Mouse (Mus musculus) NIH3T3 (cell line): ENCODE results near the gene Lonp2.

Experiments used
- DNase-seq: peaks from one replicate; pipeline ENCODE4 v3.0.0-alpha.2; 2012; ENCODE audit warnings: low read depth

Lonp2 gene

GRCm38 (mm10) chr8:86623911-86624731 is at the start of gene Lonp2:
Lonp2 (plus strand) TSS chr8:86624043.
- peak; percentile 98 for DNase-seq

GRCm38 (mm10) chr8:86577547-86577946 is 46.3 kb upstream of the Lonp2 start:
- no peak for DNase-seq

GRCm38 (mm10) chr8:86578076-86578475 is 45.8 kb upstream of the Lonp2 start:
- DNase-seq = peak; percentile 44

- no peak for DNase-seq
Observed at GRCm38 (mm10) chr8:86578693-86579092, 45.1 kb upstream of the Lonp2 start.

GRCm38 (mm10) chr8:86580458-86580857 is 43.4 kb upstream of the Lonp2 start, which contains the start of gene Abcc12:
Abcc12 (minus strand) TSS chr8:86580686.
- DNase-seq = no peak

- DNase-seq = peak; percentile 46
Observed at GRCm38 (mm10) chr8:86581921-86582331, 41.9 kb upstream of the Lonp2 start.

- DNase-seq = peak; percentile 91
Observed at GRCm38 (mm10) chr8:86585118-86585517, 38.7 kb upstream of the Lonp2 start.

GRCm38 (mm10) chr8:86585532-86585931 is 38.3 kb upstream of the Lonp2 start:
- peak; percentile 89 for DNase-seq

GRCm38 (mm10) chr8:86586058-86586457 is 37.8 kb upstream of the Lonp2 start:
- DNase-seq = peak; percentile 49

GRCm38 (mm10) chr8:86586642-86587041 is 37.2 kb upstream of the Lonp2 start:
- DNase-seq = peak; percentile 54

- DNase-seq = no peak
Observed at GRCm38 (mm10) chr8:86588338-86588737, 35.5 kb upstream of the Lonp2 start.

GRCm38 (mm10) chr8:86593099-86593498 is 30.7 kb upstream of the Lonp2 start:
- no peak for DNase-seq

GRCm38 (mm10) chr8:86594159-86594796 is 29.6 kb upstream of the Lonp2 start:
- no peak for DNase-seq

GRCm38 (mm10) chr8:86595671-86596070 is 28.2 kb upstream of the Lonp2 start:
- DNase-seq = peak; percentile 21

- DNase-seq = no peak
Observed at GRCm38 (mm10) chr8:86597681-86598080, 26.2 kb upstream of the Lonp2 start.

GRCm38 (mm10) chr8:86599299-86599698 is 24.5 kb upstream of the Lonp2 start:
- no peak for DNase-seq

GRCm38 (mm10) chr8:86600311-86600710 is 23.5 kb upstream of the Lonp2 start:
- no peak for DNase-seq

GRCm38 (mm10) chr8:86603174-86603573 is 20.7 kb upstream of the Lonp2 start:
- no peak for DNase-seq

GRCm38 (mm10) chr8:86604676-86605075 is 19.2 kb upstream of the Lonp2 start:
- DNase-seq = no peak

- no peak for DNase-seq
Observed at GRCm38 (mm10) chr8:86613798-86614197, 10.0 kb upstream of the Lonp2 start.

GRCm38 (mm10) chr8:86615095-86615769 is 8.6 kb upstream of the Lonp2 start:
- no peak for DNase-seq

GRCm38 (mm10) chr8:86617759-86618387 is 6.0 kb upstream of the Lonp2 start:
- no peak for DNase-seq
